Mouse (Mus musculus): ENCODE results near the gene Ccdc194. TPM values are rescaled to one million over a fixed set of nuclear protein-coding genes. Genes with fewer than 3 reads are reported as not detected.
"Not testable (repeated sequence)": the region's sequence is repeated elsewhere in the genome, so short reads cannot be mapped to it uniquely, and the experiment has no call there.

Gene Ccdc194
- total and polyA plus RNA-seq, 2 experiments from 2014 or later: 0.16 to 0.48 TPM

GRCm38 (mm10) chr8:71537028-71537867, 11.7 kb upstream of the Ccdc194 start, which contains the start of gene Bst2:
Gene Bst2, minus strand, starts transcription at chr8:71537456.
- H3K4me1 ChIP-seq (ENCODE audit: insufficient read depth): no peaks in the 10 kb centered on the region
- peak within 1 kb of the TSS; percentile 19 for H3K4me3 ChIP-seq (ENCODE audit: low read depth, low read length)
- no peaks in the 10 kb centered on the region for H3K36me3 ChIP-seq (ENCODE audit: insufficient read depth)
- TF ChIP-seq CTCF (IDR thresholded peaks at IDR 0.05; ENCODE audit: low read depth): no peak
- H3K9ac ChIP-seq: no peak within 1 kb of the TSS
- H3K4me2 ChIP-seq (ENCODE audit: low read depth): peak within 1 kb of the TSS; percentile 45
- H3K9me3 ChIP-seq (ENCODE audit: low read length): no peaks in the 10 kb centered on the region
- DNase-seq (peak; percentile 29), ATAC-seq (peak; percentile 47; the same call in 1 of the 2 replicates)
- peaks cover 8% of the 10 kb centered on the region for H3K27me3 ChIP-seq (ENCODE audit: insufficient read depth, low read length)
- H3K27ac ChIP-seq (ENCODE audit: low read depth, low read length): no peak within 1 kb of the TSS
- WGBS: 5% methylated on average over 37 of the region's 37 CpGs

- WGBS: 74% methylated on average over 5 of the region's 5 CpGs
- DNase-seq: no peak
Measured at GRCm38 (mm10) chr8:71535663-71536062, 10.2 kb upstream of the Ccdc194 start.

GRCm38 (mm10) chr8:71534263-71534810, 8.8 kb upstream of the Ccdc194 start:
- Histone ChIP-seq H3K4me1 (ENCODE audit: insufficient read depth) (no peaks in the 10 kb centered on the region), H3K27ac (ENCODE audit: low read depth, low read length) (no peak overlapping the region), H3K4me2 (ENCODE audit: low read depth) (no peak overlapping the region), H3K9me3 (ENCODE audit: low read length) (no peaks in the 10 kb centered on the region), H3K9ac (no peak overlapping the region), H3K27me3 (ENCODE audit: insufficient read depth, low read length) (peaks cover 8% of the 10 kb centered on the region), H3K4me3 (ENCODE audit: low read depth, low read length) (no peak overlapping the region), H3K36me3 (ENCODE audit: insufficient read depth) (no peaks in the 10 kb centered on the region)
- 30% methylated on average over 3 of the region's 3 CpGs for WGBS
- ATAC-seq (no peak), DNase-seq (no peak)
- peak; percentile 12; the same call in 1 of the 2 replicates for TF ChIP-seq CTCF (IDR thresholded peaks at IDR 0.05; ENCODE audit: low read depth)

More at GRCm38 (mm10) chr8:71535663-71536062, 10.2 kb upstream of the Ccdc194 start:
- Histone ChIP-seq H3K4me2 (ENCODE audit: low read depth) (no peak overlapping the region), H3K36me3 (ENCODE audit: insufficient read depth) (no peaks in the 10 kb centered on the region), H3K4me1 (ENCODE audit: insufficient read depth) (no peaks in the 10 kb centered on the region), H3K27me3 (ENCODE audit: insufficient read depth, low read length) (peaks cover 8% of the 10 kb centered on the region), H3K9ac (no peak overlapping the region), H3K4me3 (ENCODE audit: low read depth, low read length) (no peak overlapping the region), H3K27ac (ENCODE audit: low read depth, low read length) (no peak overlapping the region), H3K9me3 (ENCODE audit: low read length) (no peaks in the 10 kb centered on the region)
- no peak for ATAC-seq
- no peak for TF ChIP-seq CTCF (IDR thresholded peaks at IDR 0.05; ENCODE audit: low read depth)

- not testable (repeated sequence) for H3K4me1 ChIP-seq (ENCODE audit: insufficient read depth); H3K36me3 ChIP-seq (ENCODE audit: insufficient read depth); H3K4me3 ChIP-seq (ENCODE audit: low read depth, low read length); H3K4me2 ChIP-seq (ENCODE audit: low read depth); H3K9me3 ChIP-seq (ENCODE audit: low read length); H3K9ac ChIP-seq; ATAC-seq; H3K27ac ChIP-seq (ENCODE audit: low read depth, low read length)
- TF ChIP-seq CTCF (IDR thresholded peaks at IDR 0.05; ENCODE audit: low read depth): peak; percentile 55
- peak; percentile 44 for DNase-seq
- peaks cover 11% of the 10 kb centered on the region; the same call in 1 of the 2 replicates for H3K27me3 ChIP-seq (ENCODE audit: insufficient read depth, low read length)
- WGBS: 66% methylated on average over 5 of the region's 12 CpGs
Measured at GRCm38 (mm10) chr8:71530735-71531467, 5.4 kb upstream of the Ccdc194 start.

GRCm38 (mm10) chr8:71528362-71529073, 3.0 kb upstream of the Ccdc194 start:
- no peak for DNase-seq
- Histone ChIP-seq H3K9ac (no peak overlapping the region), H3K36me3 (ENCODE audit: insufficient read depth) (no peaks in the 10 kb centered on the region), H3K27me3 (ENCODE audit: insufficient read depth, low read length) (peaks cover 26% of the 10 kb centered on the region), H3K4me3 (ENCODE audit: low read depth, low read length) (no peak overlapping the region), H3K9me3 (ENCODE audit: low read length) (no peaks in the 10 kb centered on the region), H3K4me1 (ENCODE audit: insufficient read depth) (no peaks in the 10 kb centered on the region), H3K4me2 (ENCODE audit: low read depth) (no peak overlapping the region), H3K27ac (ENCODE audit: low read depth, low read length) (peak overlapping the region; percentile 29; the same call in 1 of the 2 replicates)
- TF ChIP-seq CTCF (IDR thresholded peaks at IDR 0.05; ENCODE audit: low read depth): no peak
- 89% methylated on average over 11 of the region's 11 CpGs for WGBS
- ATAC-seq: no peak

- Histone ChIP-seq H3K4me1 (ENCODE audit: insufficient read depth) (no peaks in the 10 kb centered on the region), H3K27me3 (ENCODE audit: insufficient read depth, low read length) (peaks cover 27% of the 10 kb centered on the region), H3K4me3 (ENCODE audit: low read depth, low read length) (no peak overlapping the region), H3K4me2 (ENCODE audit: low read depth) (no peak overlapping the region), H3K9me3 (ENCODE audit: low read length) (no peaks in the 10 kb centered on the region), H3K27ac (ENCODE audit: low read depth, low read length) (no peak overlapping the region), H3K9ac (no peak overlapping the region), H3K36me3 (ENCODE audit: insufficient read depth) (no peaks in the 10 kb centered on the region)
- WGBS: 57% methylated on average over 3 of the region's 3 CpGs
- DNase-seq: no peak
- no peak for TF ChIP-seq CTCF (IDR thresholded peaks at IDR 0.05; ENCODE audit: low read depth)
- ATAC-seq: no peak
Measured at GRCm38 (mm10) chr8:71527162-71527870, 1.8 kb upstream of the Ccdc194 start.

Data from forebrain, postnatal 0 days (tissue).